Mouse (Mus musculus): ENCODE measurements around the gene Uqcrc1. TPM values are rescaled to one million over a fixed set of nuclear protein-coding genes. Genes with fewer than 3 reads are reported as not detected.

Uqcrc1 gene
- polyA plus RNA-seq, 1 experiment from 2014 or later, result 469 TPM

DNA sequence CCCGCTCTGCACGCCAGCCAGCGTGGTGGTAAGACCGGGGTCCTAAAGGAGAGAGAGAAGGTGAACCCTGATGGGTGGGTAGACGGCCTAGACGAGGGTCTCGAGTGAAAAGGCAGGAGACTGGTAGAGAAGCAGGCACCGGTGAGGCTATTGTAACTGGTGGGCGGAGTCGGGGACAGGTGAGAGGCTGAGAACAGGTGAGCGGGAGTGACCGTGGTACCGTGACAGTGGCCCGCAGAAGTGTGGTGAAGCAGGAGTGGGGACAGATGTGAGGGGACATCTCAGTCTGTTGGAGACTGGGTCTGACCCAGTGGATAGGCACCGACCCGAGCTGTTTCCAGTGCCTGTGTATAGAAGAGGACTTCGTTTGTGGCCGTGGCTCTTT is 55.6 kb downstream of the Uqcrc1 start:
- H3K9ac ChIP-seq, result peak overlapping the region; percentile 65
- H3K4me3 ChIP-seq (replicated peaks; ENCODE audit: low read length), result peak overlapping the region; percentile 51
- H3K27me3 ChIP-seq (ENCODE audit: control insufficient read depth, insufficient read depth, low read length), result no peaks in the 10 kb centered on the region
- H3K27ac ChIP-seq, result peak overlapping the region; percentile 55
- H3K4me1 ChIP-seq (replicated peaks; ENCODE audit: control insufficient read depth, insufficient read depth, low read length), result peaks cover 19% of the 10 kb centered on the region
- no peaks in the 10 kb centered on the region for H3K9me3 ChIP-seq (ENCODE audit: control insufficient read depth, low read length)
- 9% methylated on average over 18 of the region's 18 CpGs for WGBS
- H3K4me2 ChIP-seq (replicated peaks), result peak overlapping the region; percentile 75
- no peak for ATAC-seq (ENCODE audit: low FRiP score)
- no peak for DNase-seq (ENCODE audit: low spot score)
- no peaks in the 10 kb centered on the region for H3K36me3 ChIP-seq (replicated peaks; ENCODE audit: control insufficient read depth, insufficient read depth)

DNA sequence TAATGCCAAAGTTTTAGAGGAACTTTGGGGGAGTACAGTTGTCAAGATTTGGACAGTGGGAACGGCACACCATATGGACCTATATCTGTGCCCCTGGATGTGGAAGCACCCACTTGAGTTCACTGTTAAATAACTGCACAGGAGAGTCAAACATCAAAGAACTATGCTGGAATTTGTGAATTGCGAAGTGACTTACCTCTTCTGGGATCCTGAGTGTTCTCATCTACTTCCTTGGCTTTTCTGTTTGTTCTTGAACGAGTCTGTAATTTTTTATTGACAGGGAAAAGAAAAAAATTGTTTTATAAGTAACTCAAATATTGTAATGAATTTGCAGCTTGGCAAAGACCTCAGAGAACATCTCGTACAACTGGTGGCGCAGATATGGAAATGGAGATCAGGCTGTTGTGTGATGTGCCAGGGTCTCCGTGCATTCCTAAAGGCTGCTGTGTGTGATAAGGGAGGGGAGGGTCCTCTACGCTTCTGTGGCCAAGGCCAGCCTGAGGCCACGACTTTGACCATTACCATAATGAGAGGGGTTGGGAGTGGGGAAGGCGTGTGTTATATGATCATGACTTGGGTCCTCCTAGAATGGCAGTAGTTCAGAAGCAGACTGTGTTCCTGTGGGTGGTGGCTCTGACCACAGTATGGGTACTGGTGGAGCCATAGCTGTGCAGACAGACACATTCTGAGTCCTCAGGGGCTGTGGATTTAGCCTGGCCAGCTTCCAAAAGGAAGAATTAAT is 56.4 kb downstream of the Uqcrc1 start:
- Histone ChIP-seq H3K4me2 (replicated peaks) (peak overlapping the region; percentile 75), H3K27ac (no peak overlapping the region), H3K9me3 (ENCODE audit: control insufficient read depth, low read length) (no peaks in the 10 kb centered on the region), H3K27me3 (ENCODE audit: control insufficient read depth, insufficient read depth, low read length) (no peaks in the 10 kb centered on the region), H3K9ac (peak overlapping the region; percentile 65), H3K4me3 (replicated peaks; ENCODE audit: low read length) (peak overlapping the region; percentile 51), H3K36me3 (replicated peaks; ENCODE audit: control insufficient read depth, insufficient read depth) (no peaks in the 10 kb centered on the region), H3K4me1 (replicated peaks; ENCODE audit: control insufficient read depth, insufficient read depth, low read length) (peaks cover 19% of the 10 kb centered on the region)
- WGBS, result 90% methylated on average over 9 of the region's 9 CpGs
- DNase-seq (ENCODE audit: low spot score), result no peak
- ATAC-seq (ENCODE audit: low FRiP score), result no peak

- no peak overlapping the region for H3K27ac ChIP-seq
- no peaks in the 10 kb centered on the region for H3K27me3 ChIP-seq (ENCODE audit: control insufficient read depth, insufficient read depth, low read length)
- DNase-seq (ENCODE audit: low spot score) (no peak), ATAC-seq (ENCODE audit: low FRiP score) (no peak)
- H3K4me2 ChIP-seq (replicated peaks), result no peak overlapping the region
- H3K9me3 ChIP-seq (ENCODE audit: control insufficient read depth, low read length), result no peaks in the 10 kb centered on the region
- H3K4me3 ChIP-seq (replicated peaks; ENCODE audit: low read length), result no peak overlapping the region
- H3K4me1 ChIP-seq (replicated peaks; ENCODE audit: control insufficient read depth, insufficient read depth, low read length), result peaks cover 11% of the 10 kb centered on the region
- no peak overlapping the region for H3K9ac ChIP-seq
- H3K36me3 ChIP-seq (replicated peaks; ENCODE audit: control insufficient read depth, insufficient read depth), result no peaks in the 10 kb centered on the region
- WGBS, result 82% methylated on average over 9 of the region's 9 CpGs
Observed at GRCm38 (mm10) chr9:108996411-108996810, 60.0 kb downstream of the Uqcrc1 start.

- ATAC-seq (ENCODE audit: low FRiP score) (no peak), DNase-seq (ENCODE audit: low spot score) (no peak)
- no peak overlapping the region for H3K27ac ChIP-seq
- H3K27me3 ChIP-seq (ENCODE audit: control insufficient read depth, insufficient read depth, low read length), result no peaks in the 10 kb centered on the region
- WGBS, result 84% methylated on average over 19 of the region's 19 CpGs
- no peak overlapping the region for H3K4me3 ChIP-seq (replicated peaks; ENCODE audit: low read length)
- H3K9me3 ChIP-seq (ENCODE audit: control insufficient read depth, low read length), result no peaks in the 10 kb centered on the region
- no peaks in the 10 kb centered on the region for H3K36me3 ChIP-seq (replicated peaks; ENCODE audit: control insufficient read depth, insufficient read depth)
- no peaks in the 10 kb centered on the region for H3K4me1 ChIP-seq (replicated peaks; ENCODE audit: control insufficient read depth, insufficient read depth, low read length)
- no peak overlapping the region for H3K4me2 ChIP-seq (replicated peaks)
- H3K9ac ChIP-seq, result no peak overlapping the region
Observed at GRCm38 (mm10) chr9:108998287-108999166, 62.1 kb downstream of the Uqcrc1 start.

GRCm38 (mm10) chr9:108999167-108999526 is 62.7 kb downstream of the Uqcrc1 start:
- Histone ChIP-seq H3K4me2 (replicated peaks) (no peak overlapping the region), H3K9me3 (ENCODE audit: control insufficient read depth, low read length) (no peaks in the 10 kb centered on the region), H3K27ac (no peak overlapping the region), H3K4me1 (replicated peaks; ENCODE audit: control insufficient read depth, insufficient read depth, low read length) (no peaks in the 10 kb centered on the region), H3K4me3 (replicated peaks; ENCODE audit: low read length) (no peak overlapping the region), H3K27me3 (ENCODE audit: control insufficient read depth, insufficient read depth, low read length) (no peaks in the 10 kb centered on the region), H3K36me3 (replicated peaks; ENCODE audit: control insufficient read depth, insufficient read depth) (no peaks in the 10 kb centered on the region), H3K9ac (no peak overlapping the region)
- 89% methylated on average over 4 of the region's 4 CpGs for WGBS
- DNase-seq (ENCODE audit: low spot score) (no peak), ATAC-seq (ENCODE audit: low FRiP score) (no peak)

MicroRNAs encoded within 50 kb of the gene (microRNA counts, 519-probe panel; counts per million panel counts)
- microRNA mmu-miR-711, result not detected

Small RNA genes within 50 kb of the gene (microRNA-seq; reads per million reads assigned to microRNA genes)
- gene Mir711, result not detected

Other genes starting within 250 kb of the Uqcrc1 start
- 70.8 and 82.7 TPM in 2 replicates for gene Prkar2a, start 247.3 kb upstream of the Uqcrc1 start, polyA plus RNA-seq (2014; fragmentation: Nextera tagmentation; extraction: Ambion mirVana)
- gene Ip6k2, start 152.8 kb upstream of the Uqcrc1 start, polyA plus RNA-seq (2014; fragmentation: Nextera tagmentation; extraction: Ambion mirVana), result 202 and 238 TPM in 2 replicates
- 28.5 and 29.6 TPM in 2 replicates for gene Nckipsd, start 128.3 kb upstream of the Uqcrc1 start, polyA plus RNA-seq (2014; fragmentation: Nextera tagmentation; extraction: Ambion mirVana)
- gene Celsr3, start 110.3 kb upstream of the Uqcrc1 start, polyA plus RNA-seq (2014; fragmentation: Nextera tagmentation; extraction: Ambion mirVana), result 15.4 and 16.0 TPM in 2 replicates
- gene Slc26a6, start 83.3 kb upstream of the Uqcrc1 start, polyA plus RNA-seq (2014; fragmentation: Nextera tagmentation; extraction: Ambion mirVana), result 19.1 and 21.5 TPM in 2 replicates
- 0.27 TPM in 1 of 2 replicates, not detected in the other for gene Tmem89, start 22.0 kb upstream of the Uqcrc1 start, polyA plus RNA-seq (2014; fragmentation: Nextera tagmentation; extraction: Ambion mirVana)
- 1.3 and 3.0 TPM in 2 replicates for gene Col7a1, start 17.0 kb downstream of the Uqcrc1 start, polyA plus RNA-seq (2014; fragmentation: Nextera tagmentation; extraction: Ambion mirVana)
- 0.23 TPM in 1 of 2 replicates, not detected in the other for gene Ucn2, start 49.4 kb downstream of the Uqcrc1 start, polyA plus RNA-seq (2014; fragmentation: Nextera tagmentation; extraction: Ambion mirVana)
- gene Pfkfb4, start 55.1 kb downstream of the Uqcrc1 start, polyA plus RNA-seq (2014; fragmentation: Nextera tagmentation; extraction: Ambion mirVana), result 22.5 and 23.9 TPM in 2 replicates
- 57.9 and 60.9 TPM in 2 replicates for gene Shisa5, start 101.9 kb downstream of the Uqcrc1 start, polyA plus RNA-seq (2014; fragmentation: Nextera tagmentation; extraction: Ambion mirVana)
- gene Trex1, start 123.1 kb downstream of the Uqcrc1 start, polyA plus RNA-seq (2014; fragmentation: Nextera tagmentation; extraction: Ambion mirVana), result 9.7 and 16.2 TPM in 2 replicates
- gene Atrip, start 137.5 kb downstream of the Uqcrc1 start, polyA plus RNA-seq (2014; fragmentation: Nextera tagmentation; extraction: Ambion mirVana), result 29.0 and 29.8 TPM in 2 replicates
- gene Ccdc51, start 145.9 kb downstream of the Uqcrc1 start, polyA plus RNA-seq (2014; fragmentation: Nextera tagmentation; extraction: Ambion mirVana), result 11.2 and 11.3 TPM in 2 replicates
- 710 and 800 TPM in 2 replicates for gene Tma7, start 146.0 kb downstream of the Uqcrc1 start, polyA plus RNA-seq (2014; fragmentation: Nextera tagmentation; extraction: Ambion mirVana)
- 14.2 and 16.6 TPM in 2 replicates for gene Plxnb1, start 158.8 kb downstream of the Uqcrc1 start, polyA plus RNA-seq (2014; fragmentation: Nextera tagmentation; extraction: Ambion mirVana)
- gene Fbxw21, start 225.4 kb downstream of the Uqcrc1 start, polyA plus RNA-seq (2014; fragmentation: Nextera tagmentation; extraction: Ambion mirVana), result not detected in 2 replicates